Mouse (Mus musculus) brain, embryonic 14.5 days (tissue): ENCODE results near the gene Zfp691.

Experiments used
- CTCF ChIP-seq: fragments of 200-500 bp; IDR thresholded peaks from 2 replicates; pipeline ENCODE4 v1.5.1; 2012; ENCODE audit warnings: inconsistent platforms, mild to moderate bottlenecking, moderate library complexity, borderline replicate concordance; ENCODE audit not compliant: insufficient read depth, insufficient read length; ENCODE audit errors: extremely low read depth
- POLR2A ChIP-seq: fragments of 200-500 bp; IDR thresholded peaks from 2 replicates; pipeline ENCODE4 v1.6.1; 2012; ENCODE audit warnings: mild to moderate bottlenecking, inconsistent platforms, borderline replicate concordance; ENCODE audit not compliant: poor library complexity, insufficient read depth, insufficient read length, severe bottlenecking; ENCODE audit errors: extremely low read depth

GRCm38 (mm10) chr4:119218169-119218568 is 44.2 kb upstream of the Zfp691 start, which contains the start of gene Tmem269:
- TF ChIP-seq CTCF (no peak), POLR2A (no peak)
